Mouse (Mus musculus) kidney, postnatal 10 days (tissue): ENCODE results near the gene Alkbh2.

Source experiments
- DNase-seq: peaks from one replicate; pipeline ENCODE4 v3.0.0; 2021; ENCODE audit warnings: mixed read lengths

The Alkbh2 gene

DNA sequence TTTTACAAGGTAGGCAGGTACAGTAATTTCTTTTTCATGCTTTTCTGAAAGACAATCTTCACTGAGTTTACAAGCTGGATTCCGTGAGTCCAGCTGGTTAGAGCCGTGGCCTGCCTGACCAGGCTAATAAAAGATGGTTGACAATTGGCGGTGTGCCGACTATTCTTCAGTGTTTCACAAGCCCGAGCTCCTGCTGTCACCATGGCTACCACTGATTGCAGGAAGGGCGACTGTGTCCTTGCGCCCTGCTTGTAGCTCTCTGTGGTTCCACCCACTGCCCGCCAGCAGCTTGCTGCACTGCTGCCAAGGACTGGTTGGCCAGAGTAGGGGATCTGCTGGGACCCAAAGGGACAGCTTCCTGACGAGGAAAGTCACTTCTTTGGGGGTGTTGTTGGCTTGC, 11.2 kb upstream of the Alkbh2 start:
- peak; percentile 94 for DNase-seq

- peak; percentile 63 for DNase-seq
Measured at GRCm38 (mm10) chr5:114138277-114139164, 10.5 kb upstream of the Alkbh2 start.

DNA sequence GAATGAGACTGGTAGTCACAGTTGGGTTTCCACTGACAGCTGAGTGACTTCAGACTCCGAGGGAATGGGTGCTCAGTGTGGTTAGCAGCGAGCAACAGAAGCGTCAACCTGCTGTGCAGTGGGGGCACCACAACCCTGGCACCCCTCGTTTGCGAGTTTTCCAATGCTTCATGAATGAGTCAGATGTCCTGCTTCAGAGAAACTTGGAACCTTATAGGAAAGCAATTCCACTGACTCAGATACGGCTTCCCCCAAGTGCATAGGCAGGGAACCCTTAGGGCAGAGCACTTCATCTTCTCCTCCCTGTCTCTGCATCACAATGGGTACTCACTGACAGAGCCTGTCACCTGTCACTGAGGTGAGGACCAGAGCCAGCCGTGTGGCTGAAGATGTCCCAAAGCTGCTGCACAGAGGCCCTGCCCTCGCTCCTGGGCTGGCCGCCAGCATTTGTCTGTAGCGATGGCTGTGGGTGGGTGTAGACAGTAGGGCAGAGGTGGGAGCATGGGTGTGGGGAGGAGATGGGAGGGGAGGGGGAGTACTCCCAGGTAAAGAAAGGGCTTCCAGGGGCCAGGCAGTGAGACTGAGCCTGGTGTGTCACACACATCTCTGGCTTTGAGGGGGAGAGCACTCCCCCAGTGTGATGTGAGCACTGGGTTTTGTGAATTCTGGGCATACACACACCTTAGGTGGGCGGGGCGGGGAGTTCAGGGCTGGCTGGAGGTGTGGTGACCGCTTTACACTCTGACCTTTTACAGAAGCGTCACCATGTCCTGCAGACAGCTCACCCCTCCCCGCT, 9.7 kb upstream of the Alkbh2 start:
- no peak for DNase-seq

GRCm38 (mm10) chr5:114135516-114135915, 7.5 kb upstream of the Alkbh2 start:
- DNase-seq = no peak

GRCm38 (mm10) chr5:114134091-114134534, 6.1 kb upstream of the Alkbh2 start:
- peak; percentile 76 for DNase-seq

DNA sequence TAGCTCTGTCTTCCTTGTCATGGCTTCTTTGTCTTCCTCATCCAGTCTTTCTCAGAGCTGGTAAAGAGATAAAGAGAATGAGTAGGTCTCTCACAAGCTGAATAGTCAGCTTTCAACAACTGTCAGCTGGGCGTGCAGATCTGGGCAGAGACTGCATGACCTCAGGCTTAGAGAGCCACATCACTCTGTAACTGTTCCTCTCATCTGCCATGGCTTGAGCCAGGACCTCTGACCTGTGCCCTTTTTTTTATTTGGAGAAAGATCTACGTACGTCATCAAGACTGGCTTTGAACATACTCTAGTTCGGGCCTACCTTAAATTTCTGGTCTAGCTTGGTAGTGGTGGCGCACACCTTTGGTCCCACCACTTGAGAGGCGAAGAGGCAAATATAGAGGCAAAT, 4.8 kb upstream of the Alkbh2 start:
- no peak for DNase-seq

DNA sequence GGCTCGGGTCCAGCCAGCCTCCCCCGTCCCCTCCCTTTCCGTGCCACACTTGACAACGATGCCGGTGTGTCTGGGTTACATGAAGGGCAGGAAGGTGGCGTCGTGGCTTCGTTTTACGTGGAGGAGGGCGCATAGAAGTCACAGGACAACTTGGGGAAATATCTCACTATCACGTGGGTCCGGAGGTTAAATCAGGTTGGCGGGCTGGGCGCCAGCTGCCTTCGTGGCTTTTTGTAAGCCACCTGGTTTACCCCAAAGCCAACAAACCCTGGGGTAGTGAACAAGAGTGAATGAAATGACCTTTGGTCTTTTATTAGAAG, 3.5 kb upstream of the Alkbh2 start:
- DNase-seq = peak; percentile 68

GRCm38 (mm10) chr5:114130698-114131520, 2.9 kb upstream of the Alkbh2 start:
- peak; percentile 96 for DNase-seq

GRCm38 (mm10) chr5:114130211-114130605, 2.2 kb upstream of the Alkbh2 start, which contains the start of gene Ung:
Gene Ung (plus strand): TSS chr5:114130386.
- DNase-seq = peak; percentile 81

DNA sequence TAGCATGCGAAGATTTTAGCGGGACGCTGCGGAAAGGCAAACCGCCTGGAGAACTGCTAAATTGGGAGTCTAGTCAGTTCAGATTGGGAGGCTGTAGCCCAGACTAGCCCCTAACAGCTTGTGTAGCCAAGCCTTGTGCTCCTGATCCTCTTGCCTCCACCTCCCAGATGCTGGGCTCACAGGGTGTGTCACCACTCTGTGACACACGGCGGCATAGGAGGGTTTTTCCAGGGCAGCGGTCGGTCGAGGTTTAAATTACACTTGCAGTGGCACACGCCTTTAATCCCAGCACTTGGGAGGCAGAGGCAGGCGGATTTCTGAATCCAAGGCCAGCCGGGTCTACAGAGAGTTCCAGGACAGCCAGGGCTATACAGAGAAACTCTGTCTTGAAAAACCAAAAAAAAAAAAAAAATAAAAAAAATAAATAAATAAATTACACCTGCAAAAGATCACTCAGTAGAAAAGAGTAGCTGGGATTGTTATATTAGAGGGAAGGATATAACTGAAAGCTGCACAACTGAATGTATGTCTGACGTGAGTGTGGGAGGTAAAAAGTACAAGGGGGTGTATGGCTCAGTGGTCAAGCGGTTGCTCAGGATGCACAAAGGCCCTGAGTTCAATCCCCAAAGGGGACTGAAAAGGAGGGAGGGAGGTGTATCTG, 1.7 kb upstream of the Alkbh2 start:
- no peak for DNase-seq

GRCm38 (mm10) chr5:114126499-114127244, 1.3 kb downstream of the Alkbh2 start:
- DNase-seq = no peak

GRCm38 (mm10) chr5:114126008-114126407, 2.0 kb downstream of the Alkbh2 start:
- DNase-seq = no peak

DNA sequence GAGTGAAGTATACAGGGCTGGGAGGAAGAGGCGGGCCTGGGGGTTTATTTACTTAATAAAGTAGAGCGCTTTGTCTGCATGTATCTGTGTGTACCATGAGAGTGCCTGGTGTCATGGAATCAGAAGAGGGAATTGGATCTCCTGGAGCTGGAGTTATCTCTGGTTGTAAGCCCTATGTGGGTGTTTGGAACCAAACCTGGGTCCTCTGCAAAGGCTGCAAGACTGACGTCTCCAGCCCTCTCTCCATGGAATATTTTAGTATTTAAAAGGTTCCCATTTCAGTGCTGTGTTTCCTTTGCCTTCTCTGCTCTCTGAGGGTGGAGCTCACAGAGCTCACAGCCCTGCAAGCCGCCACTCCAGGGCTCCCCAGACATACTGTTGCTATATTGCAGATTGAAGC, 8.2 kb downstream of the Alkbh2 start:
- DNase-seq = no peak

GRCm38 (mm10) chr5:114116586-114116985, 11.4 kb downstream of the Alkbh2 start:
- no peak for DNase-seq

DNA sequence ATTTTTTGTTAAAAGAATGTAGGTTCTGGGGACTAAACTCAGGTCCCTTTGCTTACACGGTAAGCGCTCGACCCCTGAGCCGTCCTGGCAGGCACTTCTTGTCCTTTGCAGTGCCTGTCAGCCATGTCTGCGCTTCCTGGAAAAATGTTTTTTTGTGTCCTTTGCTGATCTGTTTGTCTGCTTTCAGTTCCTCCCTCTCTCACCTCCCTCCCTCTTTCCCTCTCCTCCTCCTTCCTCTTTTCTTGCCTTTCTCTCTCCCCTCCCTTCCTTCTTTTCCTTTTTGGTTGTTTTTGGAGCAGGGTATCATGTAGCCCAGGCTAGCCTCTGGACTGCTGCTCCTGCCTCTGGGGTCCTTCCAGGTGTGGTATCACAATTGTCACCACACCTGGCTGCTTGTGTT, 13.0 kb downstream of the Alkbh2 start:
- no peak for DNase-seq

GRCm38 (mm10) chr5:114113334-114113733, 14.7 kb downstream of the Alkbh2 start:
- DNase-seq = no peak

GRCm38 (mm10) chr5:114106391-114106935, 21.6 kb downstream of the Alkbh2 start:
- no peak for DNase-seq

GRCm38 (mm10) chr5:114102807-114103206, 25.2 kb downstream of the Alkbh2 start:
- DNase-seq = no peak

DNA sequence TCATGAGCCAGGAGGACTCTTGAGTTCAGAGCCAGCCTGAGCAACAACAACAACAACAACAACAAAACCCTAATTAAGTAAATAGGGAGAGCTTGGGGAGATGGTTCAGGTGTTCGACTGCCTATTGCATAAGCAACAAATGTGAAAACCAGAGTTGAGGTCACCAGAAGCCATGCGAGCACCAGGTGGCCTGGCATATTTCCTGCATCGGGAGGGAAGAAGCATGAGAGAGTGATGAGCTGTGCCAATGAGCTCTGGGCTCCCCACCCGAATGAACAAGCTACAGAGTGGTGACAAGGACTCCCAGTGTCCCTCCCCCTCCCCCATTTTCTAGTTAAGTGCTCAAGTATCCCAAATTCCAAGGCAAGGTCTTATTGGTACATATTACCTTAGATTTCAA, 26.1 kb downstream of the Alkbh2 start:
- DNase-seq = no peak

DNA sequence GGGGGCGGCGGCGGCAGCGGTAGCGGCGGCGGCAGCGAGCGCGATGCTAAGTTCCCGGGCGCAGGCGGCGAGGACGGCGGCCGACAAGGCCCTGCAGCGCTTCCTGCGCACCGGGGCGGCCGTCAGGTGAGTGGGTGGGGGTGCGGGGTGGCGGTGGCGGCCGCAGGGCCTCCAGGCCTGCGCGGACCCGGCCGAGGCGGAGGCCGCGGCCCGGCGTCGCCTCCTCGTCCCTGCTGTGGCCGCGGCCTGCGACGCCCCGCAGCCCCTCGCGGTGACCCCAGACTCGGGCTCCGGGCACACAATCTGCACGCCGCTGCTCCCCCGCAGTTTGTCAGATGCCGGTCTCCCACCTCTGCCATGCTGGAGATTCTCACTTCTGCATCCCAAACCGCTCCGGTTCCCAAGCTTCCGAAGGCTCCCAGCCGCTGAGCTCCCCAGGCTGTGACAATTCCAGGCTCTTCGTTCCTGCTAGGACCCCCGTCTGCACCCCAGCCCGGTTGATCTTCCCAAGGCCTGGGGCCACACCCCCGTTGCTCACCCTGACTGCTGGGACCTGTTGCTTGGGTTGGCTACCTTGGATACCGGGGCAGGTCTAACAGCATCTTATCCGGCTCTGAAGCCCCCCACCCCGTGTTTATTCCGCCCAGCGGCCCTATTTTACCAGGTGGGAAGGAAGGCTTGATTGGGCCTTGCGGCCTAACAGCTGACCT, 27.5 kb downstream of the Alkbh2 start:
- DNase-seq = no peak
